Mouse (Mus musculus) liver, adult (tissue): ENCODE measurements at regions not wholly inside any gene's neighbourhood (a gene's known extent, or its start where the extent isn't known, plus 50 kb on each side); places are given as distances from the start of the nearest gene placed in this dataset.

Experiments
- GATA4 ChIP-seq: IDR thresholded peaks from 2 replicates; pipeline ENCODE4 v1.6.1; 2014; ENCODE audit warnings: mild to moderate bottlenecking, low read length; ENCODE audit not compliant: insufficient replicate concordance

GRCm38 (mm10) chr17:88370676-88371075 is 69.8 kb upstream of the Foxn2 start:
- no peak for TF ChIP-seq GATA4

- no peak for TF ChIP-seq GATA4
Measured at GRCm38 (mm10) chr17:88378505-88378904, 62.0 kb upstream of the Foxn2 start.

GRCm38 (mm10) chr17:88379389-88379788 is 61.1 kb upstream of the Foxn2 start:
- no peak for TF ChIP-seq GATA4

- TF ChIP-seq GATA4, result no peak
Measured at GRCm38 (mm10) chr17:88381106-88381505, 59.4 kb upstream of the Foxn2 start.

GRCm38 (mm10) chr17:88383447-88383846 is 57.1 kb upstream of the Foxn2 start:
- no peak for TF ChIP-seq GATA4

GRCm38 (mm10) chr17:88388441-88388951 is 52.0 kb upstream of the Foxn2 start:
- TF ChIP-seq GATA4, result no peak

GRCm38 (mm10) chr17:88389668-88390461 is 50.6 kb upstream of the Foxn2 start:
- no peak for TF ChIP-seq GATA4
